Mouse (Mus musculus) thymus, adult 2 months (tissue): Measurements from ENCODE around the gene Abca4.

Experiments
- CTCF ChIP-seq: fragments of 200-500 bp; IDR thresholded peaks from 2 replicates; pipeline ENCODE4 v1.5.1; 2012; ENCODE audit warnings: mild to moderate bottlenecking, control low read depth, low read length, moderate library complexity, borderline replicate concordance; ENCODE audit not compliant: control insufficient read depth, poor library complexity, insufficient read depth; ENCODE audit errors: extremely low read depth
- POLR2A ChIP-seq: fragments of 200-500 bp; IDR thresholded peaks from 2 replicates; pipeline ENCODE4 v1.6.1; 2012; ENCODE audit warnings: mild to moderate bottlenecking, low read length, control low read depth, moderate library complexity; ENCODE audit not compliant: control insufficient read depth, poor library complexity, insufficient read depth; ENCODE audit errors: extremely low read depth

DNA sequence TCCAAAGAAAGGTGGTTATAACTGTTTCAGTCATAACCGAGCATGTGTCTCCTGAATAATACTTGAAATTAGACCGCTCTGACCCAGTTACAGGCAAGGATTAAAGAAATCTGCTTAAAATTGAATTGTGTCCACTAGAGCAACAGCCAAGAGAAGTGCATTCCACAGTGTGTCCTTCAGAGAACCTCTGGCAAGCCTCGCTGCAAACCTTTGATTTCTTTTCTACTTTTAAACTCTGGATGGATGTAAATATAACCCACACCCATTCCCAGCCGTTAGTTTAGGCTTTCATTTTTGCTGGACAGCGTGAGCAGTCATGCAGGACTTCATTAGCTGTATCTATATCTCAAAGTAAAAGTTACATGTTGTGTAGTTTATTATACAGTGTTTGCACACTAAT, 17.6 kb upstream of the Abca4 start:
- TF ChIP-seq POLR2A (no peak), CTCF (no peak)
